Mouse (Mus musculus) B cell, adult 2 months (primary cell): Measurements from ENCODE around the gene Rgsl1.

Source experiments
- DNase-seq, 2 experiments: peaks; one replicate each; pipeline ENCODE4 v3.0.0; 2022

Gene Rgsl1

DNA sequence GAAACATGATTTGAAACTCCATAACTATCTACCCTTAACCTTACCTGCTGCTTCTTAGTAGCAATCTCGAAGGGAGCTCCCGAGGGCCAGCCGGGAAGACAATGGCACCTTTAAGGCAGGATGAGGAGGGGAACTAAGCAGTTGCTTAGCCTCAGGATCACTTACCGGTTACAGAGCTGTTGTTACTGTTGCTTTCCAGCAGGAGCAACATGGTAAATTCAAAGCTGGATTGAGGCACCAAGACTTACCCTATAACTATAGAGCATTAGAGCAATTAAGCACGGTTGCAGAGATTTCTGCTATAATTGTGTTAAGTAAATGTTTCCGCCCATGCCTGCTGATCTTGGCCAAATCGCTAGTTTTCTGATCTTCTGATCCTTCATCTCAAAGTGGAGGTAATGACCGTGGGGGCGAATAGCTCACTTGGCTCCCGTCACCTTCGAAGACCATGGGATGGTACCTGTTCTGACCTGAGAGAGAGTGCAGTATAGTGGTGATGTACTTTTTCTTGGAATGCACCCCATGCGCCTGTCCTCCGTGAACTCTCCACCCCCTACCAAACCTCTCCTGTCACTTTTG is 104.4 kb downstream of the Rgsl1 start:
- DNase-seq: no peak

DNA sequence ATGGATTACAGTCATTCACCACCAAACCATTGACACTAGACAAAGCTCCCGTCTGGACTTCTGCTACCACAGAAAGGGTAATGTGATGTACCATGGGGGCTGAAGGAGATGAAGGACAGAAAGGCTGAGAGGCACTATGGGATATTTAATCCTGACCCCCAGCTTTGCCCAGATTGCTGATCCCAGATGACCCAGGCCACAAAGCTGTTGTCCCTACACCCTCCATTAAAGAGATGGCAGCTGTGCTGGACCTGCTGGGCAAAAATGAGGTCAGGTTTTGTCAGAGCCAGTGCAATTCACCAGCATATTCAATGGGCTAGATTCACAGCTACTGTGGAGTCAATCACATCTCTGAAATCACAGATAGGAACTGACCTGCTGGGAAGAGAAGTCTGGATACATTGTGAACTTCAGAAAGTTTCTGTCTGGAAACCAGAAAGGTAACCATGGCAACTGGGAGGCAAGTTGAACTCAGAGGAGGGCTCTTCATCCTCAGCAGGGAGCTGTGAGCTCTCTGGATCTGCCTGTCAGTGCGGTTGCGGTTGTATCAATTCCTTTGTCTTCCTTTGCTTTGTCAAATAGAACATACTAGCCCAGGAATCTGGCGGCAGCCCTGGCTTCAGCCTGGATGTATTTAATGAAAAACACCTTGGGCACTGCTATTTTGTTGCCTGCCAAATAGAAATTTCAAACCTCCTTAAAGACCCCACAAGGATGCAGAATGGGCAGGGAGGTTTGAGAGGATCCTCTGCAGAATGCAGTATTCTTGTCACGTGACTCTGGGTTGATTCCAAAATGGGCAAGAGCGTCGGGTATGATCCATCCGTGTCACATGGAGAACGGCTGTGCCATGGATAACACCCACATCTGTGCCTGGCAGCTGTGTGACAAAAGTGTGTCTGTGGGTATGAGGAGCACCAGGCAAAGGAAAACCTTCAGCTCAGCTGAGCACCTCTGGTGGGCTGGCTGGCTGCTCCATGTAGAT is 106.5 kb downstream of the Rgsl1 start:
- DNase-seq: no peak

DNA sequence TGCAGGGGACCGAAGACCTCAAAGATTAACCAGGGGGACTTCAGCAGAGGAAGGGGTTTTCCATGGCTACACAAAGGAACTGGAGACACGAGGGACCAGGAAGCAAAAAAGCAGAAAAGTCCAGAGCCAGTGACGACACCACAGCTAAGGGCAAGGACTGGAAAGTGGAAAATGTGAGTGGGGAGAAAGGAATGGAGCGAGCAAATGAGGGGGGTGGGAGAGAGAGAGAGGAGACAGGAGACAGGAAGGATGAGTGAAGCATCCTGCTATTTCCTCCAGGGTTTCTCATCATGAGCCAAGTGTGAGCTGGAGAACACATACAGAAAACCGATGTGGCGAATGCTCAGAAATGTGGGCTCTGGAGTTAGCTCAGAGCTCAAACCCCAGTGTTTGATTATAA is 107.8 kb downstream of the Rgsl1 start:
- DNase-seq: no peak

DNA sequence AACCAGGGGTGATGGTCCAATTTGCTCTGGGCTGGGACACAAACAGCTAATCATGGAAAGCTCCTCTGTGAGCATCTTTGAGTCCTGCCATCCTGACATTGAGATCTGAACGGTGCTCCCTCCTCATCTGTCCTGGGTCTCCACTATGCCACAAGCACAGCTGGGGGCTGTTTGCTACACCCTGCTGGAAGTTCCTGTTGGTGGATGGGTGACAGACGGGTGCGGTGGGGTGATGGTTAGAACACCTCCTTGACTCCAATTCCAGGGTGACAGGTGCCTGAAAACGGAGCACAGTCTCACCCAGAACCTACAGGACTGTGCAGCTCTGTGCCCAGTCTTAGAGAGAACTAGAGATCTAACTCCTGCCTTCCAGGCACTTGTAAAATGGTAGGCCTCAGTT is 109.1 kb downstream of the Rgsl1 start:
- no peak for DNase-seq

DNA sequence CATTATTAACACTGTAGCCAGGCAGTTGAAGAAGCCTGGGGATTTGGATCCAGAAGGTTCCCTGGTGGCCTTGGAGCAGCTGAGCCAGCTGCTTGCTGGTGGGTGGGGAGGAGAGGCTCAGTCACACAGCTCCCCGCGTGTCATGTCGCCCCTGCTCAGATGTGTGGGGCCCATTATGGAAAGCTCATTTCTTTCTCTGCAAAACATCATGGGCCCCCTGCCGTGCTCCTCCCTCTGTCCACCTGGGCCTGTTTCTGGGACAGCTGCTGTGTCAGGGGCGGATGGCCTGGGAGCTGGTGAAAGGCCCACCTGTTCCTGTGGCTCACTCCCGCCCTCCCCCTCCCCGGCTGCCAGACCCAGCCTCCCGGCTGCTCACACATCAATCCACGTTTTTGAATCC is 110.8 kb downstream of the Rgsl1 start:
- DNase-seq: no peak

DNA sequence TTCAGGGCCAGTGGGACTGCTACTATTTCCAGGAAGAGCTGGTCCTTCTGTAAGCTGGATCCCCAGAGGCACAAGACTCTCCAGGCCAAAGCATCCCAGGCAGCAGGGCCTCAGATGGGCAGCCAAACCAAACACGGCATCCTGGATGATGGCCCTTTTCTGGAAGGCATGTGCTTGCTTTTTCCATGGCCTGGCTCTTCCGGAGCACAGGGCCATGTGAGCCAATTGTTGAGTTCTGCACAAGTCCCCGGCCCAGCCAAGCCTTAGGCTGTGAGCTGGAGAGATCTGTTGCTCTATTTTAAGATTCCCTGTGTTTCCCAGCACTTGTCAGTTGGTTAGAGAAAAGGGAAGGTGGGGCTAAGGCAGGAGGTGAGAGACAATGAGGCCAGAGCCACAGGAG is 113.3 kb downstream of the Rgsl1 start:
- DNase-seq: no peak

DNA sequence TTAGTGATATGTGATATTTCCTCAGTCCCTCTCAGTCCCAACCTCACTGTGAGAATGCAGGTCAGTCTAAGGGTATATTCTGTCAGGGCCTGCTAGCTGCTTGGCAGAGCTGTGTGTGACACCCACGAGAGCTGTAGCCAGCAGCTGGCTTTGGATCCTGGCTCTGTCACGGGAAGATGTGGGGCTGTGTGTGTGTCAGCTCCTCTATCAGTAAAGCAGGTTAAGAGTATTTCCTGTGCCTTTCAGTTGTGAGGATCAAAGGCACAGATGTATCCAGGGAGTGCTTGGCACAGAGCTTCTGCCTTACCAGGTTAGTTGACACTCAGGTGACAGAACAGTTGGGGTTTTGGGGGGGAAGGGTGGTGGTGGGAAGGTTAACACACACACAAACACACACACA is 114.1 kb downstream of the Rgsl1 start:
- no peak for DNase-seq
